Mouse (Mus musculus) layer of hippocampus, adult 18-20 months (tissue): ENCODE measurements around the gene Smarcd1. TPM values are rescaled to one million over a fixed set of nuclear protein-coding genes. Genes with fewer than 3 reads are reported as not detected.
A peak's percentile ranks its signal among the peaks of the same experiment; 100 is the strongest.
"Not testable (repeated sequence)": the region's sequence is repeated elsewhere in the genome, so short reads cannot be mapped to it uniquely, and the experiment has no call there.

Experiments
- DNase-seq, 2 experiments: peaks; one replicate each; pipeline ENCODE4 v3.0.0; 2022; ENCODE audit warnings: low spot score in 2 of 2
- total RNA-seq, 2 experiments: library from RNA; stranded (reverse); gene quantifications; 2 replicates each; pipeline ENCODE4 v1.2.3; 2021

Smarcd1 gene
- total RNA-seq, 2 experiments from 2014 or later, result 108 to 109 TPM

DNA sequence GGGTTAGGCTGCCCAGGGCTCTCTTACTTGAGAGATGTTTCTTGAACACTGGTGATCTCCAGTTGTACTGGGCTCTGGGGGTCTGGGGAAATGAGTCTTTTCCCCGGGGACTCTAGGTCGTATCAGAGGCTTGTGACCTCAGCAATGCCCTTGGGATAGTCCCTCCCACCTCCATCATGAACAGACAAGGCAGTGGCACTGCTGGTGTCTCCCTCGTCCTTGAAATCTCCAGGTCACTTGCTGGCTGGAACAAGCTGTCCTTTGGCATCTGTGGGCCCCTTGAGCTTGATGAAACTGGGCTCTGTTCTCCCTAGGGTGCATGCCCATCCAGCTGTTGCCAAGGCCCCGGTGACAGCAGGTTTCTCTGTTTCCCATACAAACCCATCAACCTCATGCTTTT, 12.3 kb downstream of the Smarcd1 start:
- DNase-seq, result no peak

DNA sequence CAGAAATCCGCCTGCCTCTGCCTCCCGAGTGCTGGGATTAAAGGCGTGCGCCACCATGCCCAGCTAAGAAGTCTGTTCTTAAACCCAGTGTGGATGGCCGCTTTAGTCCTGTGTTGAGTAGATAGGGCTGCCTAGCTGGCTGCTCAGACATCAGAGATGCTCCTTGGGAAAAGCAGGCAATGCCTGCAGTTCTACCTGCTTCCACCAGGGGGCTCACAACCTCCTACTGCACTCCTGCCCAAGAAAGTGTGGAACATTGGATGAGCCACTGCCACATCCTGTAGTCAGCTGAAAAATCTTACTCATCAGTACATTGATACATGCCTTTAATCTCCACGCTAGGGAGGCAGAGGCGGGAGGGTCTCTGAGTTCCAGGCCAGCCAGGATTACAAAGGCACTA, 12.9 kb downstream of the Smarcd1 start:
- peak; percentile 80 to 94 for DNase-seq

DNA sequence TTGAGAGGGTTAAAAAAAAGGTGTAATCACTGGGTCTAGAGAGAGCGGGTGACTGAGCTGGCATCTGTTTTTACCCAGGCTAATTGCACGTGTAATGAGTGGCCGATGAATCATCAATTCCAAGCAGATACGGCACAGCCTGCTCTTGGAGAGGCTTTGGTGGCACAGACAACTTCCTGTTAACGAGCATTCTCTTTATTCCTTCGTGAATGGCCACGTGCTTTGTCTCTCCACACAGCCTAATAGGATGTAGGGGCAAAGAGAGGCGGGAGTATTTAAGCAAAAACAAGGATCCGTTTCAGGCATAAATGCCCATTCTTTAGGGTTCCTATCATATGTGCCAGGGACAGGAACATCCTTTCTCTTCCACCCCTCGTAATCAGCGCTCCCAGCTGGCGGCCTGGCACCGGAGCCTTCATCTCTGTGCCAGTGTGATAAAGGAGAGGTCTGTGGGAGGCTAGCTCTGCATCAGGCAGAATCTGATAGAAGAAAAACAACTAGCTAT, 13.5 kb downstream of the Smarcd1 start:
- peak; percentile 86 to 91 for DNase-seq

DNA sequence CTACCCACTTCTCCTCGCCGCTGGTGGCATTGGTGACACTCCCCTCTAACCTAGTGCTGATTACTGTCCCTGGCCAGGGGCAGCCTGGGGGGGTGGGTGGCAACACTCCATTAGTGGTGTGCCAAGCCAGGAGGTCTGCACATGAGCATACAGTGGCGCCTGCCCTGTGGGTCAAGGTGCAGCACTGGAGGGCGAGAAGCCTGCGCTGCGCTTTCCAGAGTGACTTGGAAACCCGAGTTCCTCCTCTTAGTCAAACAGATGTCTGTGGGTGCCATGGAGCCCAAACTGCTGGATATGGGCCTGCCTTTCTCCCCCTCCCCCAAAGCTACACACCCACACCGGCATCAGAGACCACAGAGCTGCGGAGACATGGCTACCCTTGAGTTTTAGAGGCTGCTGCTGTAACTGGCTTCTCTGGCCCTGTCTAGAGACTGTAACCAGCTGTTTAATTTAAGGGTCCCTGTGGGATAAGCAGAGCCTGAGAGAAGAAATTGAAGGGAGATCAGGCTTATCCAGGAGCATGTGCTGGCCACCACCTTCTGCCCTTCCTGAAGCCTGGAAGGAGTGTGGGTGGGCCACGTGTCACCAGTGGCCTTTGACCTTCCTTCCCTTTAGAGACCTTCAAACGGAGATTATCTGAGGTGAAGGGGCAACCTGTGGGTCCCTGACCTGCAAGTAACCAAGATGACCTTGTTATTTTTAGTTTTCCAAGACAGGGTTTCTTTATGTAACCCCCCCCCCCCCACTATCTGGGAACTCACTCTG, 14.2 kb downstream of the Smarcd1 start:
- DNase-seq, result peak in 1 of 2 experiments; percentile 62

DNA sequence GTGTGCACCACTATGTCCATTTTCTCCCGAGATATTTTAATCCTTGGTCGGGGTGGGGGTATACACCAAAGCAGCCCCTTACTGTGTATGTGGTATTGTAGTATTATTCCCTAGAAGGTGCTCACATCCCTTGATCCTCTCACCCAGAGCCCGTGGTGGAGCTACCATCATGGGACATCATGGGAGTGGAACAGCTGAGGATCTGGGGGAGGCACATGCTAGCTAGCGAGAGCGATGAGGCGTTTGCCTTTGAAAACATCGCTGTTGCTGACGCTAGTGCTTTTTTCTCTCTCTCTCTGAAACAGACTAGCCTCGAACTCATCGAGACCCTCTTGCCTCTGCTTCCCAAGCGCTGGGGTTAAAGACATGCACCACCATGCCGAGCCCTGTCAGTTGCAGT, 14.9 kb downstream of the Smarcd1 start:
- DNase-seq, result peak in 1 of 2 experiments; percentile 75

DNA sequence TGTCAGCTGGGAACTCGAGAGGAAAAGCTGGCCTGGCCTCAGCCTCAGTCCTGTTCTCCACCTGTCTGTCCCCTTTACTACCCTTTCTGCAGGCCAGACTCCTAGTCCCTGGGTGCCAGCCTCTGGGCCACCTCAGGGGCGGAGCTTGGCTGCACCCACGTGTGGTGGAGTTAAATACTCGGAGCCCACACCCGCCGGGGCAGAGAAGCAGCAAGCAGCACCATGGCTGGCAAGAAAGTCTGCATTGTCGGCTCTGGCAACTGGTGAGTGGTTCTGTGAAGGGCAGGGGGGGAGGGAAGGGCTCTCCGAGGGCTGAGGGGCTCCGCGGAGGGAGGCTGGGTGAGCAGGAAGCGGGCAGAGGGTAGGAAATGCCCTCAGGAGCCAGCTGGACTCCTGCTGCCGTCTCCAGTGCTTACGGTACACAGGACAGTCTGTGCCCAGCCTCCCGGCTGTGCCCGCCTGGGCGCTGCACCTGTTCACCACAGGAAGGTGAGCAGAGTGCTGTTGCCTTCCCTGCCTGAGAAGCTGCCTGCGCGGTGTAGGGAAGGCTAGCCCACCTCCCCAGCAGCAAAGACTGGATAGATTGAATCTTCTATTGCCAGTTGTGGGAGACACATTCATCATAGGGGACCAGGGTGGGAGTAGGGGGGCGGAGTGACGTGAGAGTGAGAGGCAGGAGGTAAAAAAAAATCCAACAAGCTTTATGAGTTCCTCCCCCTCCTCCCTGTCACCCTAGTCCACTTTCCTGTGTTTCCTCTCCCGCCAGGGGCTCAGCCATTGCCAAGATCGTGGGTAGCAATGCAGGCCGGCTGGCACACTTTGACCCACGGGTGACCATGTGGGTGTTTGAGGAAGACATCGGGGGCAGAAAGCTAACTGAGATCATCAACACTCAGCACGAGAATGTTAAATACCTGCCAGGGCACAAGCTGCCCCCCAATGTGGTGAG, 15.7 kb downstream of the Smarcd1 start, which contains the start of gene Gpd1:
Gene Gpd1, plus strand, starts transcription at position 130 of the 949 bp plus-strand sequence.
- DNase-seq, result peak in 1 of 2 experiments; percentile 84

DNA sequence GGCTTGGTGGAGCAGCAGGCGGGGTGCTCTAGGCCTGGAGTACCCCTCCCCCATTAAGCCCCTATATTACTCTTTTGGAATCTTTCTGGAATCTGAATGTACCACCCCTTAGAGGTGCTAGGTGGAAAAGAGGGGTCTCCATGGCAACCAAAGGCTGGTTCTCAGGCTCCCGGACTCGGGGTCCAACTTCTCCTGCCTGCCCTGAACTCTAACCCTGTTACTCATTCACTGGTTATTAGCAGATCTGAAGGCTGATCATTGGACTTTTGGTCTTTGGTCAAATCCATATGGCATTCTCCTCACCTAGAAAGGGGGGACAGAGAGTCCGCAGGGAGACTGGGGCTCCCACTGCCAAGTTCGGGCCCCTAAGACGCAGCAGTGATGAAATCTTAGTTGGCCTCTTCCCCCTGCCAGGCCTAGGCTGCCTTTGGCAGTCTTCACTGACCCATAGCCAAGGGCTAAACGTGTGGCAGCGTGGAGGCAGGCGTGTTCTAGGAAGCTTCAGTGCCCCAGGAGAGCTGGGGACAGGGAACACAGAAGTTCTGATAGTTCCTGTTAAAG, 16.6 kb downstream of the Smarcd1 start:
- no peak for DNase-seq

DNA sequence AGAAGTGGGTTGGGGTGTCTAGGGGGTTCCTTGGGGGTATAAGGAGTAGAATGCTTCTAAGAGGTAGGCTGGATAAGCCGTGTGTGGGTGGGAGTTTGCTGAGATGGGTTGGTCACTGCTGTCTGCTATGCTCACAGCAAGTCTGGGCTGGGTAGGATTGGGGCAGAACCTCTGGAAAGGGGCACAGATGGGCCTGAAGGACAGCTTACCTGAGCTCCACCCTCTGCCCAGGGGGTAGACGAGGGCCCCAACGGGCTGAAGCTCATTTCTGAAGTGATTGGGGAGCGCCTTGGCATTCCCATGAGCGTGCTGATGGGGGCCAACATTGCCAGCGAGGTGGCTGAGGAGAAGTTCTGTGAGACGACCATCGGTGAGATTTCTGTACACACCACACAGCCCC, 17.9 kb downstream of the Smarcd1 start:
- DNase-seq, result no peak

DNA sequence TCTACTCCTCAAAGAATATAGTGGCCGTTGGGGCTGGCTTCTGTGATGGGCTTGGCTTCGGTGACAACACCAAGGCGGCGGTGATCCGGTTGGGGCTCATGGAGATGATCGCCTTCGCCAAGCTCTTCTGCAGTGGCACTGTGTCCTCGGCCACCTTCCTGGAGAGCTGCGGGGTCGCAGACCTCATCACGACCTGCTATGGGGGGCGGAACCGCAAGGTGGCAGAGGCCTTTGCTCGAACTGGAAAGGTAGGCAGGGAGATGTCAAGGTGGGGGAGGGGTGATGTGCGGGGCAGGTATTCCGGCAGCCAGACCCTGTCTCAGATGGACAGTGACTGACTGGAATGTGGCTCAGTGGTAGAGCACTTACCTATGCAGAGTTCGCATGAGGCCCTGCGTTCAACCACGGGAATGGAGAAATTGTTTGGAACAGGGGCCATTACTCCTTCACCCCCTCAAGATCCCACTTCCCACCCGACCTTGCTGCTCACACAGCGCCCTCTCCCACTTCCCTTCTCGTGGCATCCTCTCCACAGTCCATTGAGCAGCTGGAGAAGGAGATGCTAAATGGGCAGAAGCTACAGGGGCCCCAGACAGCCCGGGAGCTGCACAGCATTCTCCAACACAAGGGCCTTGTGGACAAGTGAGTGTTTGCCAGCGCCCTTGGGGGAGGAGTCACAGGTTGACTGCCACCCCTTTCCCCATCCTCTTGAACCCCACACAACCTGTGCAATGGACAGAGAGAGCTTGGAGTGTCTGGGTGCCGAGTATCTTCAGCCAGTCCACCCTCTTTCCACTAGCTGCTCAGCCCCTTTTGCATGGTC, 20.2 kb downstream of the Smarcd1 start:
- DNase-seq, result no peak

DNA sequence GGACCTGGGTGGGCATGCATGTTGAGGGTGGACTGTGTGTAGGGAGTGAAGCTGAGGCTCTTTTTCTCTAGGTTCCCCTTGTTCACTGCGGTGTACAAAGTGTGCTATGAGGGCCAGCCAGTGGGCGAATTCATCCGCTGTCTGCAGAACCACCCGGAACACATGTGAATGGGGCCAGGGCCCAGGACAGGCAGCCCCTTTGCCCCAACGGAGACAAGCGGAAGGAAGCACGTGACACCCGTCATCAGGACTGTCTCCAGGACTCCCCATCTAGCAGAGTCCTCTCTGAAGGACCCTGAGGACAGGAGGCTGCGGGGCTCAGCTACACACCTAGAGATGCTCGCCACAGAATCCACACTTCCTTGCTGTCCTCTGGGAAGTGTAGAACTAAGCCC, 21.2 kb downstream of the Smarcd1 start:
- no peak for DNase-seq

DNA sequence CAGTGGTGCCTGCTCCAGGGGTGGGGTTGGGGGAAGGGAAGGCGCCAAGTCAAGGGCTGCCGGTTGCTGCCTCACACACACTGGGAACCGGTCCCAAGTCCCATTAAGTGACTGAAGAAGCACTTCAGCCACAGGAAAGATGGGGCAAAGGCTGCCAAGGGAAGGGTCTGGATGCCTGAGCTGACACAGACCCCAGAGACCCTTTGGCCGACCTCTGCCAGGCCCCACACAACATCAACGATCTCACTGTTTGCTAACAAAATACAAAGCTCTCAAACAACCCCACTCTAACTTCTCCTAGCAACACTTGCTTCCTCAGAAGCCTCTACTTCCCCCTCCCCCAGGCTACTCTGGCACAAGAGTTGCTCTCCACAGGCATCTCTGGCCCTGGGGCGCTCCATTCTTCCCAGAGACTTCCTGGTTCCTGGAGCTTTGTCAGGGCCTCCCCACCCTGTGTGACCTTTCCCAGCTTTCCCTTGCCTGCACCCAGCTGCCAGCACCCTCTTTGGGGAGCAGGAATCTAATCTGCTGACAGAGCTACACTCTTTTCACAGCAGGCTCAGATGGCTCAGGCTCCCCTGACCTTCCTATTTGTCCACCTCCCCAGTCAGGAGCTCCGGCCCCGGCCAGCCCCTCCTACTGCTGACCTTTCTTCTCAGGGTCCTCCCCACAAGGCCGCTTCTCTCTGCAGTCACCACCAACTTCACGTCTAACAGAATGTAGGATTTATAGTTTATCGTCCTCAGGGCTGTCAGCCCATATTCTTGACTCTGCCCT, 21.8 kb downstream of the Smarcd1 start:
- DNase-seq, result peak in 1 of 2 experiments; percentile 62

DNA sequence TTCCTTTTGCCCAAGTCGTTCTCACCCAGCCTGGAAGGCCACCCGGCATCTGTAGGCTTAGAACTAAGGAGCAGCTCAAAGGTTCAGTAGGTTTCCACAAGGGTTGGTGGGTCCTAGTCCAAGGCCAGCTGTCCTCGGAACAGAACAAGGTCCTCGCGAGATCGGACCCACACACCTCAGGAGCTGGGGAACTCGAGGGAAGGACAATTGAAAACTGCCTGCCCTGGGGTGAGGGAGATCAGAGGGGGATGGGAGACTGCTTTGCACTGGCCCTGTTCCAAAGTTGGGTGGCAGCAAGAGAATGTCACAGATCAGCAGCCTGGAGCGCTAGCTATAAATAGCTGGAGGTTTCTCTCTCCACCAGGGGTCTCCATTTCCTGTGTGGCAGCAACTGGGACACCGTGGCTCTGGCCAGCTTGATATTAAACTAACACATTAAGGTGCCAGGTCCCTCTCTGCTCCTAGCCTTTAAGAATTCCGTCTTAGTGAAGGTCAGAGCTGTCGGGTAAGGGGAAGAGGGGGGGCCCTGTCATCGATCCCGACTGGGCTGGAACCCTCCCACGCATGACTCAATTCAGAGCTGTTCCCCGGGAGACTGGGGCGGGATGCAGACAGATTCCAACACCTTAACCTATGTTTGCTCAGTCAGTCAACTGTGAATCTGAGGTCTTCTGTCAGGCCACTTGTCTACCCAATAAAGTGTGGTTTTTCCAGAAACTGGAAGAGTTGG, 22.5 kb downstream of the Smarcd1 start:
- peak in 1 of 2 experiments; percentile 83 for DNase-seq

DNA sequence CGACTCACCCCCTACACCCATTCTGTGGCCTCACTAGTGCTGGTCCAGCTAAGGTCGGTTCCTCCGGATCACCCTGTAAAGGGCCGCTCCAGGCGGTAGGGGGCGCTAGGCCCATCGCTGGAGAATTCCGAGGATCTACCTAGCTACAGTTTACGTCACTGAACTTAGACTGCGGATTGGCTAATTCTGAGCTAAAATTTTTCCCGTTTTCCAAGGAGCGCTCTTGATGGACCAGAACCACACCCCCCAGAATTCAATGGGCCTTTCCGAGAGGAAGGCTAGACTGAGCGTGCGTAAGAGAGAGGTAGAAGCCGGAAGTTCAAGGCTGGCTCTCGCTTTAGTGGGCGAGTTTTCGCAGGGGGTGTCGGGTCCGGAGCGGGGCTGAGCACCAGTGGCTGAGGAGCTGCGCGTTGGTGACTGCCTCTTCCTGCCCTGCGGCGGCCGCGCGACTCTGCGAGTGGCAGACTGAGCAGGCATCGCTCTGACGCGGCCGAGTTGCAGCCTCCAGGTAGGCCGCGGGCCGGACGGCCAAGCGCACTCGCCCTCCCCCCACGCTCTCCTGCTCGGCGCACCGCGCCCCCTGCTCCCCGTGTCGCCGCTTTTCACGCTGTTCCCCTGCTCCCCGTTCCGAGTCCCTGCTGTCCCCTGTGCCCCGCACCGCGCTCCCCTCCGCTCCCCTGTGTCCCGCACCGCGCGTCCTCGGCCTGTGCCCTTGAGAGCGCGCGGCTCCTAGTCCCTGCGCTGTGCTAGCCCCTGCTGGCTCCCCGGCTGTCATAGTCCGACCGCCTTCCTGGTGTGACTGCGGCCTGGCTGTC, 23.6 kb downstream of the Smarcd1 start, which contains the start of gene Cox14:
Gene Cox14, plus strand, starts transcription at position 278 of the 815 bp plus-strand sequence.
- peak; percentile 95 to 99 for DNase-seq

DNA sequence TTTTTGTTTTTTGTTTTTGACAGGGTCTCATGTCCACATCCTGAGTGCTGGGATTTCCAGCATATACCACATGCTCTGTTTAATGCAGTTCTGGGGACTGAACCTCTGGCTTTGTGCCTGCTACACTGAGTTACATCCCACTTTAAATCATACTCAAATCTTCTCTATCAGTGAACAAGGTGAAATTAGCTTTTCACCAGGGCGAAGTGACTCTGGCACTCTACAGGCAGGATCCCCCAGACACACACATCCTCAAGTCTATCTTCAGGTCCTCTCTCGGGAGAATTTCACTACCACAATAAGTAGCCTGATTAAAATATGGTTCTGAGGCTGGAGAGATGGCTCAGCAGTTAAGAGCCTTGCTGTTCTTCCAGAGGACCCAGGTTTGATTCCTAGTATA, 24.6 kb downstream of the Smarcd1 start:
- DNase-seq, result no peak

DNA sequence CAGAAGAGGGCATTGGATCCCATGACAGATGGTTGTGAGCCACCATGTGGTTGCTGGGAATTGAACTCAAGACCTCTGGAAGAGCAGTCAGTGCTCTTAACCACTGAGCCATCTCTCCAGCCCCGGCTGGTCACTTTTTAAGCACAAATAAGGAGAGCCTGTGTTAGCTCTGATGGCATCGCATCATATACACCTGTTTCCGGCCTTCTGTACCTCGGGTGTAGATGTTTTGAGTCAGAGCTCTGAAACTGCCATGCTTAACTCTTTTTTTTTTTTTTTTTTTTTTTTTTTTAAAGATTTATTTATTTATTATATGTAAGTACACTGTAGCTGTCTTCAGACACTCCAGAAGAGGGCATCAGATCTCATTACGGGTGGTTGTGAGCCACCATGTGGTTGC, 25.1 kb downstream of the Smarcd1 start:
- DNase-seq, result not testable (repeated sequence)

DNA sequence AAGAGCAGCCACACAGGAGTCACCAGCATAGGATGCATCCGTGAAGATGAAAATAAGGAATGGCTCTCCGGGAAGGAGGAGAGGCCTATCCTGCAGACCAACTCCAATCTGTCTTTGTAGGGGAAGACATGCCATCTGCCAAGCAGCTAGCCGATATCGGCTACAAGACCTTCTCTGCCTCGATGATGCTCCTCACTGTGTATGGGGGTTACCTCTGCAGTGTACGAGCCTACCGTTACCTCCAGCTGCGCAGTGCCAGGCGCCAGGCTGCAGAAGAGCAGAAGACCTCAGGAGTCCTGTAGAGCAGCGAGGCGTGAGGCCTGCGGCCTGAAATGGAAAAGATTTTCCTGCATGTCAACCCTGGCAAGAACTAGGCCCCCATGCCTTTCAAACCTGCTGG, 25.6 kb downstream of the Smarcd1 start:
- no peak for DNase-seq

DNA sequence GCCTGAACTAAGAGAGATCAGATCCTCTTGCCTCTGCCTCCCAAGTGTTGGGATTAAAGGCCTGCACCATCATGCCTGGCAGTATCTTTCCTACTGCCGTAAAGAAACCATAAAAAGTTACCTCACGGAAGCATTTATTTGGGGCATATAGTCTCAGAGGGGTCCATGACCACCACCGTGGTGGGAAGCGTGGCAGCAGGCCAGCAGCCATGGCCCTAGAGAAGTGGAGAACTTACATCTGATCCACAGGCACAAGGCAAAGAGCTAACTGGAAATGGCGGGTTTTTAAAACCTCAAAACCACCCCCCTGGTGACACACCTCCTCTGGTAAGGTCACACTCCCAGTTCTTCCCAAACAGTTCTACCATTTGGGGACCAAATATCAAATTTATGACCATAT, 26.3 kb downstream of the Smarcd1 start:
- no peak for DNase-seq
